Mouse (Mus musculus) heart, adult 2 months (tissue): ENCODE measurements around the gene 4930502E18Rik. TPM values are rescaled to one million over a fixed set of nuclear protein-coding genes. Genes with fewer than 3 reads are reported as not detected.

ENCODE experiments used
- DNase-seq, 2 experiments: peaks; one replicate each; pipeline ENCODE4 v3.0.0; 2021
- H3K27ac ChIP-seq: fragments of 200-600 bp; 2 replicates; pipeline ENCODE4 v1.8.1; 2022
- H3K27me3 ChIP-seq: fragments of 200-500 bp; 2 replicates; pipeline ENCODE4 v1.6.1; 2012; ENCODE audit warnings: mild to moderate bottlenecking, low read length, inconsistent platforms, mixed read lengths; ENCODE audit not compliant: control insufficient read depth, insufficient read depth
- H3K36me3 ChIP-seq: fragments of 200-500 bp; 2 replicates; pipeline ENCODE4 v1.6.1; 2012; ENCODE audit warnings: low read length, inconsistent platforms; ENCODE audit not compliant: control insufficient read depth, insufficient read depth
- H3K4me1 ChIP-seq: fragments of 200-500 bp; 2 replicates; pipeline ENCODE4 v1.6.1; 2011; ENCODE audit warnings: low read length; ENCODE audit not compliant: control insufficient read depth, insufficient read depth
- H3K4me3 ChIP-seq: fragments of 200-600 bp; 2 replicates; pipeline ENCODE4 v1.8.1; 2022
- H3K79me2 ChIP-seq: fragments of 200-500 bp; replicated peaks from 2 replicates; pipeline ENCODE4 v1.6.1; 2012; ENCODE audit warnings: mild to moderate bottlenecking, inconsistent platforms, low read length, moderate library complexity, mixed read lengths; ENCODE audit not compliant: control insufficient read depth, insufficient read depth
- H3K9ac ChIP-seq: fragments of 200-500 bp; 2 replicates; pipeline ENCODE4 v1.6.1; 2012; ENCODE audit warnings: low read depth, mild to moderate bottlenecking, control low read depth, inconsistent platforms, low read length, mixed read lengths
- CTCF ChIP-seq: fragments of 200-600 bp; IDR thresholded peaks from 2 replicates; pipeline ENCODE4 v1.8.1; 2022; ENCODE audit warnings: antibody characterized with exemption, mild to moderate bottlenecking, moderate library complexity
- EP300 ChIP-seq: fragments of 200-500 bp; IDR thresholded peaks from 2 replicates; pipeline ENCODE4 v1.6.1; 2011; ENCODE audit warnings: low read depth, low read length, control low read depth; ENCODE audit not compliant: insufficient read depth
- POLR2A ChIP-seq: fragments of 200-500 bp; IDR thresholded peaks from 2 replicates; pipeline ENCODE4 v1.6.1; 2011; ENCODE audit warnings: mild to moderate bottlenecking, low read depth, low read length, control low read depth; ENCODE audit not compliant: insufficient read depth
- WGBS: fragments of 180-500 bp; shearing (Covaris S2); methylation state at CpG from one replicate; pipeline ENCODE4 v1.1.7; 2018; 5-methylcytosine and 5-hydroxymethylcytosine counted together
- intact Hi-C: fragments of 180-260 bp; cut with DNase I; formaldehyde crosslinking; loops from one replicate; pipeline ENCODE4 v1.15.1; 2025
- polyA plus RNA-seq: library from polyadenylated mRNA; depleted of rRNA; stranded (reverse); fragments of >200 nt; gene quantifications from 2 replicates; pipeline ENCODE4 v1.2.3, GENCODE M21; 2012; rRNA removed
- total RNA-seq, 2 experiments: library from RNA; stranded (reverse); gene quantifications; 2 replicates each; pipeline ENCODE4 v1.2.3; 2021

The 4930502E18Rik gene
- total and polyA plus RNA-seq, 3 experiments = not detected

DNA sequence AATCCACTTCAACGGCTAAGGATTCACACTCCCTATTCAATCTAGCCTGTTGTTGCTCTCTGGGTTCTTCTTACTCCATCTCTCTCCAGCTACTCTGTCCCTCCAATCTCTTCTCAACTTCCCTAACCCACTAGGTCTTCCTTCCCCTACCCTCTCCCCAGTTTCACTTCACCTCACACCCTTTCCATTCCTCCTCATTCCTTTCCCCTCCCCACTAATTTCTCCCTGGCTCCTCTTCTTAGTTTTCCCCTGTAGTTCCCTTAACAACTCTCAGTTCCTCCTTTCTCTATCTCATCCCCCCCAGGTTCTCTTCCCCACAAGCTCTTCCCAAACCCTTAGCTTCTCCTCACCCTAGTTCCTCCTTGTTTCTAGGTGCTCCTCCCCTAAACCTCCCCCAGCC lies 28.2 kb downstream of the 4930502E18Rik start:
- Histone ChIP-seq H3K4me1 (no peaks in the 10 kb centered on the region), H3K36me3 (no peaks in the 10 kb centered on the region), H3K27me3 (no peaks in the 10 kb centered on the region), H3K4me3 (no peak overlapping the region), H3K9ac (no peak overlapping the region), H3K79me2 (no peaks in the 10 kb centered on the region), H3K27ac (no peak overlapping the region)
- DNase-seq = no peak
- TF ChIP-seq POLR2A (no peak), EP300 (no peak), CTCF (no peak)
- intact Hi-C loops = no loop called here
- WGBS = 68% methylated on average over 1 of the region's 1 CpGs

DNA sequence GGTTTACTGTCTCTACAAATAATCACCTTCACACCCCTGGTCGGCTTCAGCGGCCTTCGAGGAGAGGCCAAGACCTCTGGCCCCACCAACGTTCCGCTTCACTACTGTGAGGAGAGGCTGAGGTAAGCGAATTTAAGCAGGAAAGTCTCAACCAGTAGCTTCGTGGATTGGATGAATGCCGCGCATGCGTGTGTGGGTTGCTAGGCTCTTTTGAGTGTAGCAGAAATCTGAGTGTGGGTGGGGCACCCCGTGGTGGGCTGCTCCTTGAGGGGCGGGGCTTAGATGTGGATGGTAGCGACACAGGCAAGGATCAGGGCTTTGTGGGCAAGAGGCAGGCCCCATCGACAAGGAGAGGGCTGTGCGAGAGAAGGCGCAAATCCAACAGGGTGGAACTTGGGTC lies 33.1 kb downstream of the 4930502E18Rik start, which contains the start of gene 1700013H16Rik:
TSS of gene 1700013H16Rik (minus strand) at position 96 of the 400 bp plus-strand sequence.
- WGBS = 89% methylated on average over 16 of the region's 16 CpGs
- Histone ChIP-seq H3K9ac (no peak within 1 kb of the TSS), H3K36me3 (no peaks in the 10 kb centered on the region), H3K27ac (no peak within 1 kb of the TSS), H3K79me2 (no peaks in the 10 kb centered on the region), H3K27me3 (no peaks in the 10 kb centered on the region), H3K4me3 (no peak within 1 kb of the TSS), H3K4me1 (no peaks in the 10 kb centered on the region)
- DNase-seq = no peak
- TF ChIP-seq CTCF = no peak
- no peak for TF ChIP-seq POLR2A
- no peak for TF ChIP-seq EP300
- intact Hi-C loops = no loop called here

DNA sequence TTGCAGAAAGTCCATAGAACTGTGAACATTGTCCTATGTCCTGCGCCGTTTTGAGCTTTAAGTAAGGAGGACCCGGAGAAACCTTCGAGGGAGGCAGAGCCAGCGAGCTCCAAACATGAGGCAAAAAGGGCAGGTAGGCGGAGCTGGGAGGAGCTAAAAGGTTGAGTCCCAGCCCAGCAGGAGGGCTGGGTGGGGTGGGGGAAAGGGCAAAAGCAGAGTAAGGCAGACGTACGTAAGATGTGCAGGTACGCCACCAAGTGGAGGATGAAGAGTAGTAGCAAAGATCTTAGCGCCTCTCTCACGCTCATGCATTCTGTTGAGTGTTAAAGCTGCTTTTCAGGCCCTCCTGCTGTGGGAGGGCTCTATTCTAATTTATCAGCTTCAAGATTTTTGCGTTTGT lies 51.6 kb downstream of the 4930502E18Rik start, which contains the start of gene Zfp36l3:
TSS of gene Zfp36l3 (minus strand) at position 119 of the 400 bp plus-strand sequence.
- TF ChIP-seq EP300 = no peak
- TF ChIP-seq POLR2A = no peak
- no peak for TF ChIP-seq CTCF
- DNase-seq = no peak
- H3K9ac ChIP-seq = no peak within 1 kb of the TSS
- no peaks in the 10 kb centered on the region for H3K36me3 ChIP-seq
- no peaks in the 10 kb centered on the region for H3K27me3 ChIP-seq
- no peak within 1 kb of the TSS for H3K4me3 ChIP-seq
- H3K79me2 ChIP-seq = no peaks in the 10 kb centered on the region
- no peak within 1 kb of the TSS for H3K27ac ChIP-seq
- WGBS = 84% methylated on average over 12 of the region's 12 CpGs
- intact Hi-C loops = no loop called here
- no peaks in the 10 kb centered on the region for H3K4me1 ChIP-seq

Other genes with a start within 250 kb of the 4930502E18Rik start
- 10 to 100 TPM; 16.5 to 17.2 TPM for gene Rtl8c, start 116.8 kb upstream of the 4930502E18Rik start, total RNA-seq
- gene Rtl8c, start 116.8 kb upstream of the 4930502E18Rik start, polyA plus RNA-seq = 12.4 and 20.3 TPM in 2 replicates
- not detected for gene Gm14597, start 115.8 kb upstream of the 4930502E18Rik start, total RNA-seq
- gene Gm14597, start 115.8 kb upstream of the 4930502E18Rik start, polyA plus RNA-seq = not detected in 2 replicates
- 100 to 1,000 TPM; 142 to 143 TPM for gene Rtl8a, start 81.1 kb upstream of the 4930502E18Rik start, total RNA-seq
- gene Rtl8a, start 81.1 kb upstream of the 4930502E18Rik start, polyA plus RNA-seq = 215 and 226 TPM in 2 replicates
- gene Rtl8b, start 54.4 kb upstream of the 4930502E18Rik start, total RNA-seq = 100 to 1,000 TPM in 1 of 2 experiments, 10 to 100 TPM in 1; 76.8 to 108 TPM
- 188 and 191 TPM in 2 replicates for gene Rtl8b, start 54.4 kb upstream of the 4930502E18Rik start, polyA plus RNA-seq
- gene 1700013H16Rik, start 33.0 kb downstream of the 4930502E18Rik start, total RNA-seq = not detected
- gene 1700013H16Rik, start 33.0 kb downstream of the 4930502E18Rik start, polyA plus RNA-seq = not detected in 2 replicates
- gene Zfp36l3, start 51.6 kb downstream of the 4930502E18Rik start, total RNA-seq = not detected
- gene Zfp36l3, start 51.6 kb downstream of the 4930502E18Rik start, polyA plus RNA-seq = not detected in 2 replicates
- 1 to 10 TPM; 1.3 to 1.4 TPM for gene Xlr, start 72.9 kb downstream of the 4930502E18Rik start, total RNA-seq
- 0.16 and 0.20 TPM in 2 replicates for gene Xlr, start 72.9 kb downstream of the 4930502E18Rik start, polyA plus RNA-seq